Mouse (Mus musculus): ENCODE data around the gene Dnajc25.

Dnajc25 gene

DNA sequence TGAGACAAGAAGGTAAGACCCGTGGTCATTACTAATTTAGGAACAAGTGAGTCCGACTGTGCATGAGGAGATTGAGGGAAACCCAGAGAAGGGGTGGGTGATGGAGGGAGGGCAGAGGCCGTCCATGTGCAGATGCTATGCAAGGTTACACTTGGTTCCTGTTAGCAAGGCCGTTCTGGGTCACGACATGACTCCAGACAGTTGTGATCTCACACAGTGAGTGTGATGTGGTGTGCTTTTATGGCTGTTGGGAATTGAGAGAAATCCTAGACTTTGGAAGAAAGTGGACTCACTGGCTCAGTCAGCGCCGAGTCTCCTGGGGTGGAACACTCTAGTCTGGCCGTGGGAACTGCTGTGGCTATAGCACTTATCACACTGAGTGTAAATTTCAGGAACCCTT lies 11.3 kb downstream of the Dnajc25 start:
- no peak for DNase-seq (ENCODE audit: low read depth, low spot score)

DNA sequence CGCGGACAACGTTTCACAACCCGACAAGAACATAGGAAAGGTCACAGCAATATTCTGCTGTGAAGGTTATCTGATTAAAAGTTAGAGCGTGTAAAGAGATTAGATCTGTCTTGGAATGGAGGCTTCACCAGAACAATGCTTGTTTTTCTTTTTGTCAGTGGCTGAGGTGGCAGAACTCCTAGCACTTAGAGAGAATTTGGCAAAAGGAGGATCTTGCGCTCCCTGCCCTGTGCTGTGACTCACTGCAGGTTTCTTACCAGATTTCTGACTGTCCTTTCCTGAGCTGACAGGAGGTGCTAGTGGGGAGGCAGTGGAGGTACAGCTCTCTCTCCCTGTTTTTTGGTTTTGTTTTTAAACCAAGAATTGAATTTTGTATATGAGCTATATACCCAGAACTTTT lies 12.2 kb downstream of the Dnajc25 start:
- no peak for DNase-seq (ENCODE audit: low read depth, low spot score)

GRCm38 (mm10) chr4:59007974-59008373 lies 13.1 kb downstream of the Dnajc25 start:
- no peak for DNase-seq (ENCODE audit: low read depth, low spot score)

DNA sequence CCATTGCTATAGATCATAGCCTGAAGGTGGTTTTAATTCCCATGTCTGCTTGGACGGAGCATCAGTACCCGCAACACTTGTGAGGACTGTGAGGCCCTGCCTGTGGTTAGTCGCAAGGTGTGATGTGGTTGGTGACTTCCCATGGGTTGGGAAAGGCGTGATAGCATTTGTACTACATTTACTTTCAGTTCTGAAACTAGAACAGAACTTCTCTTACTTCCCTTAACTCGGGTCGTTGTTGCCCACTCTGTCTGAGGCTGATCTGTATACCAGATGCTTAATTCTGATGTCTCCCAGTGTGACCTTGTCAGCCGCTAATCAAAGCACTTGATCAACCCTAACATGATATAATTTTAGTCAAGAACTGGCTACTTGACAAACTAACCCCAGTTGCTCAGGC lies 14.3 kb downstream of the Dnajc25 start:
- no peak for DNase-seq (ENCODE audit: low read depth, low spot score)

DNA sequence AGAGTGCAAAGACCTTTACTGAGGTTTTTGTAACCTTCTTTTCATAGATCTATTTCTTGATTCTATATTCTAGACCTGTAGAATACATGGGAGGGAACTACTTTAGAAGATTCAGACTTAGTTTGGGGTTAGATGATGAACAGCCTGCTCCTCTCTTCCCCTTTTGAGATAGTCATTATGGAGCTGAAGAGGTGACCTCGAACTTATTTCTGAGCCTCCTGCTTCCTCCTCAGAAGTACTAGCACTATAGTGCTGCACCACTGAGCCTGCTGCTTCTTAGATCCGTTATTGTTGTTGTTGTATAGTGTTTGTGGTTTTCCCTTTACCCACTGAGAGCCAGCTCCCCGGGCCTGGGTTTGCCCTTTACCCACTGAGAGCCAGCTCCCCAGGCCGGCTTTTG lies 14.8 kb downstream of the Dnajc25 start:
- DNase-seq (ENCODE audit: low read depth, low spot score): no peak

- no peak for DNase-seq (ENCODE audit: low read depth, low spot score)
Observed at GRCm38 (mm10) chr4:59011446-59011845, 16.6 kb downstream of the Dnajc25 start.

DNA sequence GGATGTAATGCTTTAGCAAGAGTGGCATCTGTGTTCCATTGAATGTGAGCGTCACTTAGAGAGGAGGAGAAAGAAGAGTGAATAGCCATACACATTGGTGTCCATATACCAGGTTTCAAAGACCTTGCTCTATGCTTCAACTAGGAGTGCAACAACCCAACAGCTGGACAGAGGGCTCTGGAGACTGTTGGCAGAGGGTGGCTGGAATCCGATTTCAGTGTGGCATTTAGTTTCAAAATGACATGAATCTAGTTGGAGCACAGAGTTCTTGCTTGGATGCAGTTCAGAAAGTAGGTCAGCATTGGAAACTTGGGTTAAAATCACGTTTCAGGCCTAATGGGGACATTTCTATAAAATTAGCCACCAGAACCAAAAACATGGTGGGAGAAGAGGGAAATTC lies 20.3 kb downstream of the Dnajc25 start:
- no peak for DNase-seq (ENCODE audit: low read depth, low spot score)

DNA sequence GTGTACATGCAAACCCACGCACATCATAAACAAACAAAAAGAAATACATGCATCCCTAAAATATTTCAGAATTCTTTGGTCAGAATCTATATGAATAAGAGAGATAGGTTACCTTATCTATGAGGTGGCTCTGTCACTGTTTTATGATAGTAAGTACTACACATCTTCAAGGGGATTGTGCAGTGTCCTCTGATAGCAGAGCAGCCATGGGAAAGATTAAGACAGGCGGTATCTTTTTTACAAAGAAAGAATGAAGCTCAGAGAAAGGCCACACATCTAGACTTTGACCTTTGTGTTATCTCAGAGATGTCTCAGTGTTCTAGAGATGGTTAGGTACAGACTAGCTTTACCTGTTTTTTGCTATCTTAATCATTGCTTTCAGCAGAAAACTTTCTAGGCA lies 22.1 kb downstream of the Dnajc25 start:
- no peak for DNase-seq (ENCODE audit: low read depth, low spot score)

GRCm38 (mm10) chr4:59034325-59034917 lies 39.6 kb downstream of the Dnajc25 start:
- no peak for DNase-seq (ENCODE audit: low read depth, low spot score)

- DNase-seq (ENCODE audit: low read depth, low spot score): peak; percentile 37
Observed at GRCm38 (mm10) chr4:59034918-59035785, 40.3 kb downstream of the Dnajc25 start, which contains the start of gene Gng10. Gng10 (plus strand) TSS chr4:59035088.

DNA sequence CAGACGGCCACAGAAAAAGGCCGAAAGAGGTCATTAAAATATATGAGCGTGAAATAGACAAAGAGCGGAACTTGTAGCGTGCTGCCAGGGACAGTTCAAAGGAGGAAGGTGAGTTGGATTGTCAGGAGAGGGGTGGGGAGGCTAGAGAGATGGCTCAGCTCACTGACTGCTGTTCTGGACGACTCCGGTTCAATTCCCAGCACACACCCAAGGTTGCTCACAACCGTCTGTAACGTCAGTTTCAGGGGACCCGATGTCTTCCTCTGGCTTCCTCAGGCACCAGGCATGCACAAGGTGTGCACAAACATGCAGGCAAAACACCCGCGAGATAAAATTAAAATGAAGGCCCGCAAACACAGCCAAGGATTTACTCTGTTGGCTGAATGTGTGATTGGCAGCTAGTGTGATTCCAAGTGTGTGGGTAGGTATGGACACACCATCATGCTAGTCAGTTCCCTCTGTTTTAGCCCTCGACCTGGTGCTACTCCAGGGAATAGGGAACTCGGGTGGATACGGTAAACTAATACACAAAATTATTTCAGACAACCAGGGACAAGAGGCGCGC lies 41.0 kb downstream of the Dnajc25 start:
- DNase-seq (ENCODE audit: low read depth, low spot score): no peak

DNA sequence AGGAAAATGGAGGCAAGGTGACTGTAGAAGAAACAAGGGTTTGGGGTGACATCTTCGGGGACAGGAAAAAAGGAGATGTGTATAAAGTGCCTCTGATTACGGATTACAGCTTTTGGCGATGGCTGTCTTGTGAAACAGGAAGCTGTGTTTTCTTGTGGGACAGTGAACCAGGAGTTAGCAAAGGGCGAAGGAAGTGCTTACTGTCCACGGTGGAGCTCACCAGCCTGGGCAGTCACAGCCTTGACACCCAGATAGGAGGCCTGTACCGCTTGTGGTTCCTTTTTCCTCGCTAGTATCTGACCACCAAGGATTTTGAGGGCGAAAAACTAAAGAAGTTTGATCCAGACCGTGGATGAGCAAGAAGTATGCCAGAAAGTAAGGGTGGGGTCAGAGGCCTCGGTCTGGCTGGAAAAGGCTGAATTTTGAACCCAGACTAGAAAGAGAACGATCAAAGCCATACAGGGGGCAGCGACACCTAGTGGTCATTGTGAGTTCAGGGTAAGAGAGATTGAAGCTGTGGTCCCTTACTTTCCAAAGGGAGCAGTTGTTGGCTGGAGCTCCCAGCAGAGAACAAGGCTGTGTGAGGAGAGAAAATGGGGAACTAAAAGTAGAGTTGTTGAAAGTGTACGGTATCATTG lies 41.7 kb downstream of the Dnajc25 start:
- DNase-seq (ENCODE audit: low read depth, low spot score): peak; percentile 57

GRCm38 (mm10) chr4:59037525-59037924 lies 42.7 kb downstream of the Dnajc25 start:
- no peak for DNase-seq (ENCODE audit: low read depth, low spot score)

DNA sequence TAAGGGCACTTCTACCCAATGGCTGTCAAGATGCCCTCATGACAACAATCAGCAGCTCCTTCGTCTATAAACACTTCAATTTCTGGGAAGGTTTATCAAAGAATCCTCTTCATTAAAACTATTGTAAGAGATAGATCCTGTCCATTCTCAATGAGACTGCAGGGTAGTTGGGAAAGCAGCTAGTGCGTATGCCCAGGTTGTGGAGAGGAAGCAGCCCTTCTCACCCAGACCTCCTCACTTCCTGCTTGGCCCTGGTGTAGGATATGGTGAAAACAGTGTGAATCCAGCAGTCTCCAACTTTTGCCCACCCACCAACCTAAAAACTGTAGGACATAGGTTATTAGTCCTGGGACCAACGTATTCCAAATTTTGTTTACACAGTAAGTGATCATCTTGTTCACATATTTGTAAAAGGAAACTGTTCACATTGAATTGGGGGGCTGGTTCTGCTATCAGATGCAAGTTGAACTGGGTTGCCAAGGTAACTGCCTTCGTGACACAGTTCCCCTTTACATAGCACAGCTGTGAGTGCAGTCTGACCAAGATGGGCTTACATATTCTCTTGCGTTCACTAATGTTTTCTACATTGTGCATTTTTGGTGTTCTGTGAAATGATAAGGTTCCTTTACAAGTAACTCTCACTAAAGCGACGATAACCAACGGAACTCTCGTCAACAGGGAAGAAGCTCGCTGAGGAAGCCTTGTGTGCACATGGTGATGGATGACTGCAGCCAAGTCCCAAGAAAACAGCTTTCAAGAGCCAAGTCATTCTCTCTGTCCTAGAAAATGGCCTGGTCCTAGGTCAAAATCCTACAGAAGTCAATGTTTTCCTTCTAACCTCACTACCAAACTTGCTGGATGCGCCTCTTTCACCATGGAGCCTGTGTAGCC lies 45.8 kb downstream of the Dnajc25 start:
- no peak for DNase-seq (ENCODE audit: low read depth, low spot score)

DNA sequence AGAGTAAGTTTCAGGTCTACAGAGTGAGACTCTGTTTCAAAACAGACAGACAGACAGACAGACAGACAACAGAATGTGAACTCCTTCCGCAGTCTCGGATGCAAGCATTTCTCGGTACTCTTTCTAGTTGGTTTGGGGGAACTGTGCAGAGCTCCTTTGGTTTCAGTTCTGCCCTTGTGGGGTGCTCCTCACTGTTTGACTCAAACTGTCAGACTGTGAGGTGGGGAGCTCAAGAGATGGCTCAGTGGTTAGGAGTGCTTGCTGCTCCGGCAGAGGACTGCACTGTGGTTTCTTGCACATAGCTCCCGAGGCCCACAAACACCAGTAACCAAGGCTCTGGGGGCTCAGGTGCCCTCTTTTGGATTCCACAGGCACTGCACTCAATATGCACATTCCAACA lies 48.2 kb downstream of the Dnajc25 start:
- DNase-seq (ENCODE audit: low read depth, low spot score): no peak

DNA sequence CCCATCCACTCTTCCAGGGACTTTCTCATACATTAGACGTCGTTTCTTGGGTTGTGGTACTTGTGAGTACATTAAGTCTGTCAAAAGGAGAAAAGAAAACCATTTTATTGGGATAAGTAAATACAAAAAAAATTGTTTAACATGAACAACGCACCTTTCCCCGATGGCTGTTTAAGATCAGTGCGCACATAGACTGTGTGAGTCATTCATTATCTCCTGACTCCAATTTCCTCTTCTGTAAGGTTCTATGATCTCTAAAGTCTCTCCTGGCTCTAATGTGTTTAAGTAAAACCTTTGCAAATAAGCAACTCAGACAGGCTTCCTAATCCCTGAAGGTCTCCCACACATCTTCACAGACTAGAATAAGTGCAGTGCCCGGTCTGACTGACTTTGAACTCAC lies 49.0 kb downstream of the Dnajc25 start:
- DNase-seq (ENCODE audit: low read depth, low spot score): no peak

GRCm38 (mm10) chr4:59047222-59047621 lies 52.4 kb downstream of the Dnajc25 start:
- no peak for DNase-seq (ENCODE audit: low read depth, low spot score)

DNA sequence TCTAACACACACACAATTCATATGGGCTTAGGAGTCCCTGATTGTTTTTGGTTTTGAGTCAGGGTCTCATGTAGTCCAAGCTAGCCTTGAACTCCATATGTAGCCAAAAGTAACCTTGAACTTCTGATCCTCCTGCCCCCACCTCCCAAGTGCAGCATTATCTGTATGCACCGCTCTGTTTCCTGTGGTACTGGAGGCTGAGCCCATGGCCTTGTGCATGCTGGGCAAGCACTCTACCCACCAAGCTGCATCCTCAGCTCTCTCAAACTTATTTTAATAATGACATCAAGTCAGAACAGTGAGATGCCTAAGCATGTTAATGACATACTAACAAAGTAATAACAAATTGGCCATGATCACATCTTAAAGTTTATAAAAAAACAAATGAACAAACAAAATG lies 56.2 kb downstream of the Dnajc25 start:
- DNase-seq (ENCODE audit: low read depth, low spot score): no peak

GRCm38 (mm10) chr4:59057929-59058328 lies 63.1 kb downstream of the Dnajc25 start:
- no peak for DNase-seq (ENCODE audit: low read depth, low spot score)

- DNase-seq (ENCODE audit: low read depth, low spot score): no peak
Observed at GRCm38 (mm10) chr4:59062526-59062925, 67.7 kb downstream of the Dnajc25 start.

DNA sequence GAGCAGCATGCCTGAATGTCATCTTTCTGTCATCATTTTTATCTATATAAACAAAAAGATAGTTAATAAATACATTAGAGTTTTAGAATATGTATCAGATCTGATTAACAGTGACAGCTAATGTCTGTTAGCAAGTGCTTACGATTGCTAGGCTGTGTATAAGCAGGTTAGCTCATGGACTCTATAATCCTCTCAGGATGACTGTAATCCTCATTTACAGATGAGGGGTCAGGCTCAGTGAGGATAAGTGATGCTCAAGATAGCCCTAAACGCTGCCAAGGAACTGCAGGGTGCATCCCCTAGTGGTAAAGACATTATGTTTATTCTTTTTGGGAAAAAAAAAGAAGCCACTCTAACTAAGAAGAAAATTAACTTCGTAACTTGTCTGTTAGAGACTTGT lies 74.4 kb downstream of the Dnajc25 start:
- DNase-seq (ENCODE audit: low read depth, low spot score): peak; percentile 78

Data from retina, postnatal 7 days (tissue).